Mouse (Mus musculus) forebrain, embryonic 10.5 days (tissue): ENCODE measurements around the gene Stmn3. TPM values are rescaled to one million over a fixed set of nuclear protein-coding genes. Genes with fewer than 3 reads are reported as not detected.

ENCODE experiments used
- DNase-seq: peaks from one replicate; pipeline ENCODE4 v3.0.0-alpha.2; 2017; ENCODE audit warnings: low spot score; ENCODE audit errors: extremely low spot score
- H3K27ac ChIP-seq: fragments of 300-500 bp; sonication (generic); 2 replicates; pipeline ENCODE4 v1.5.1; 2016; ENCODE audit warnings: mild to moderate bottlenecking
- H3K27me3 ChIP-seq: fragments of 300-500 bp; sonication (generic); 2 replicates; pipeline ENCODE4 v1.6.1; 2016; ENCODE audit warnings: mild to moderate bottlenecking; ENCODE audit not compliant: poor library complexity, severe bottlenecking
- H3K36me3 ChIP-seq: fragments of 300-500 bp; sonication (generic); replicated peaks from 2 replicates; pipeline ENCODE4 v1.6.1; 2016; ENCODE audit warnings: mild to moderate bottlenecking, moderate library complexity
- H3K4me1 ChIP-seq: fragments of 300-500 bp; sonication (generic); 2 replicates; pipeline ENCODE4 v1.6.1; 2016
- H3K4me3 ChIP-seq: fragments of 300-500 bp; sonication (generic); 2 replicates; pipeline ENCODE4 v1.5.1; 2016; ENCODE audit warnings: mild to moderate bottlenecking, moderate library complexity
- H3K9me3 ChIP-seq: fragments of 300-500 bp; sonication (generic); 2 replicates; pipeline ENCODE4 v1.6.1; 2016; ENCODE audit warnings: mild to moderate bottlenecking, moderate library complexity
- WGBS: fragments of 180-500 bp; shearing (Covaris S2); methylation state at CpG from one replicate; pipeline ENCODE4 v1.1.7; 2016; 5-methylcytosine and 5-hydroxymethylcytosine counted together
- polyA plus RNA-seq: library from polyadenylated mRNA; unstranded; fragments of >200 nt; fragmentation: Nextera tagmentation; extraction: Ambion mirVana; gene quantifications from 2 replicates; pipeline ENCODE4 v1.2.1, GENCODE M21; 2016

Gene Stmn3
- 56.4 and 76.0 TPM in 2 replicates for polyA plus RNA-seq

- 7% methylated on average over 23 of the region's 23 CpGs for WGBS
- H3K4me1 ChIP-seq: peaks cover 24% of the 10 kb centered on the region
- H3K27me3 ChIP-seq: peaks cover 50% of the 10 kb centered on the region
- H3K27ac ChIP-seq: peak within 1 kb of the TSS; percentile 87
- H3K36me3 ChIP-seq: no peaks in the 10 kb centered on the region
- DNase-seq: peak; percentile 73
- H3K9me3 ChIP-seq: no peaks in the 10 kb centered on the region
- peak within 1 kb of the TSS; percentile 71 for H3K4me3 ChIP-seq
These were observed at the start of gene Stmn3 for GRCm38 (mm10) chr2:181314080-181314810. Gene Stmn3 (minus strand): TSS chr2:181314500.

- H3K9me3 ChIP-seq: no peaks in the 10 kb centered on the region
- peak overlapping the region; percentile 95 for H3K27ac ChIP-seq
- DNase-seq: no peak
- peaks cover 65% of the 10 kb centered on the region for H3K36me3 ChIP-seq
- no peaks in the 10 kb centered on the region for H3K27me3 ChIP-seq
- 77% methylated on average over 3 of the region's 3 CpGs for WGBS
- H3K4me1 ChIP-seq: peaks cover 45% of the 10 kb centered on the region
- peak overlapping the region; percentile 92 for H3K4me3 ChIP-seq
These were observed 49.6 kb upstream of the Stmn3 start for GRCm38 (mm10) chr2:181363946-181364345.

GRCm38 (mm10) chr2:181356780-181357179 lies 42.5 kb upstream of the Stmn3 start:
- Histone ChIP-seq H3K36me3 (peaks cover 100% of the 10 kb centered on the region), H3K4me1 (no peaks in the 10 kb centered on the region), H3K4me3 (no peak overlapping the region), H3K9me3 (no peaks in the 10 kb centered on the region), H3K27me3 (no peaks in the 10 kb centered on the region), H3K27ac (no peak overlapping the region)
- 90% methylated on average over 3 of the region's 3 CpGs for WGBS
- DNase-seq: no peak

DNA sequence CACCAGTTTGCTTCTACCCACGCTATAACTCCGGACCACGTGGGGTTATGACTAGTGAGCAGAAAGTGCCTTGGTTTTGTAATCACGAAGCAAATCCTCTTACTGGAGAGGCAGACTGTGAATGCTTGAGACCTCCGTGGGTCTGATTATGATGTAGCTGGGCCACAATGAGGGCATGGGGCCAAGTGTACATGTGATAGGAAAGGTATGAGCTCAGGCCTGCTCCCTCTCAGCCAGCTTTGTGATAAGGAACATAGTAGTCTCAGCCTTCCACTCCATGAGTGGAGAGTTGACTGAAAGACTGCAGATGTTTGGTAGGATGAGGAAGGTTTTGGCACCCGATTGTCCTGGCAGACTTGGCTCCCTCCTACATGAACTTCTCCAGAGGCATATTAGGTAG lies 28.5 kb upstream of the Stmn3 start:
- whole genome bisulfite sequencing: 92% methylated on average over 6 of the region's 6 CpGs
- Histone ChIP-seq H3K27ac (no peak overlapping the region), H3K27me3 (no peaks in the 10 kb centered on the region), H3K4me3 (no peak overlapping the region), H3K9me3 (no peaks in the 10 kb centered on the region), H3K4me1 (no peaks in the 10 kb centered on the region), H3K36me3 (peaks cover 98% of the 10 kb centered on the region)
- no peak for DNase-seq

- peaks cover 98% of the 10 kb centered on the region for H3K36me3 ChIP-seq
- H3K27ac ChIP-seq: no peak overlapping the region
- H3K4me1 ChIP-seq: no peaks in the 10 kb centered on the region
- H3K9me3 ChIP-seq: no peaks in the 10 kb centered on the region
- H3K27me3 ChIP-seq: no peaks in the 10 kb centered on the region
- WGBS: 90% methylated on average over 4 of the region's 4 CpGs
- H3K4me3 ChIP-seq: no peak overlapping the region
- no peak for DNase-seq
These were observed 26.1 kb upstream of the Stmn3 start for GRCm38 (mm10) chr2:181340426-181340825.

- 69% methylated on average over 3 of the region's 3 CpGs for WGBS
- DNase-seq: peak; percentile 46
- no peaks in the 10 kb centered on the region for H3K27me3 ChIP-seq
- no peaks in the 10 kb centered on the region for H3K4me1 ChIP-seq
- H3K36me3 ChIP-seq: peaks cover 92% of the 10 kb centered on the region
- no peak overlapping the region for H3K4me3 ChIP-seq
- H3K27ac ChIP-seq: no peak overlapping the region
- no peaks in the 10 kb centered on the region for H3K9me3 ChIP-seq
These were observed 19.7 kb upstream of the Stmn3 start for GRCm38 (mm10) chr2:181334023-181334422.

DNA sequence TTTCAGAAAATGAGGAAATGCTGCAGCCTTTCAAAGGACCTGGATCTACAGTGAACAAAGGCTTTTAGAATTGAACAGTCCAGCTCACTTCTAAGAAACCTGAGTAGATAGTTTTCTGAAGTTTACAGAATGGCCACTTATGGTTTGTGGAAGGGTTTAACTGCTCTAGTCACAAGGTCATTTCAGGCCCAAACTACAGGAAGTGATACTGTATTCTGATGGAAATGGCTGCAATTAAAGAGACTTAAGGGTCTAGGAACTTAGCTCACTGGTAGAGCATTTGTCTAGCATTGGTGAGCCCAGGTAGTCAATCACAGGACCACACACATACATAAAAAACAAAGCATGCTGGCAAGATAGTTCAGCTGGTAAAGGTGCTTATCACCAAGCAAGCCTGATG lies 18.2 kb upstream of the Stmn3 start:
- Histone ChIP-seq H3K36me3 (peaks cover 93% of the 10 kb centered on the region), H3K27me3 (no peaks in the 10 kb centered on the region), H3K4me3 (no peak overlapping the region), H3K4me1 (no peaks in the 10 kb centered on the region), H3K27ac (no peak overlapping the region), H3K9me3 (no peaks in the 10 kb centered on the region)
- no peak for DNase-seq

GRCm38 (mm10) chr2:181326098-181326497 lies 11.8 kb upstream of the Stmn3 start:
- Histone ChIP-seq H3K4me1 (no peaks in the 10 kb centered on the region), H3K4me3 (no peak overlapping the region), H3K36me3 (peaks cover 93% of the 10 kb centered on the region), H3K9me3 (no peaks in the 10 kb centered on the region), H3K27me3 (no peaks in the 10 kb centered on the region), H3K27ac (no peak overlapping the region)
- DNase-seq: no peak
- WGBS: 92% methylated on average over 2 of the region's 2 CpGs

DNA sequence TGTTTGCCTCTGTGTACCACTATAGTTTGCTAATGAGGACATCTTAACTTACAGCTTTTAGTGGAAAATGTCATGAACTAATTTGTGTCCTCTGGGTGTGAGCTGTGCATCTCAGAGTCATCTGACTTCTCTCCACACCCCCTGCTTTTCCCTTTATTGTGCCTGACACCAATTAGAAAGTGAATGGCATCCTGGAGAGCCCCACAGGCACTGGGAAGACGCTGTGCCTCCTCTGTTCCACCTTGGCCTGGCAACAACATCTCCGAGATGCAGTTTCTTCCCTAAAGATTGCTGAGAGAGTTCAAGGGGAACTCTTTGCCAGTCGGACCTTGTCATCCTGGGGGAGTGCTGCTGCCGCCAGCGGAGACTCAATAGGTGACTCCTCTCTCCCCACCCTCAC lies 7.8 kb upstream of the Stmn3 start:
- no peaks in the 10 kb centered on the region for H3K9me3 ChIP-seq
- no peak for DNase-seq
- H3K4me3 ChIP-seq: no peak overlapping the region
- H3K4me1 ChIP-seq: peaks cover 16% of the 10 kb centered on the region
- no peak overlapping the region for H3K27ac ChIP-seq
- peaks cover 58% of the 10 kb centered on the region for H3K36me3 ChIP-seq
- WGBS: 79% methylated on average over 5 of the region's 5 CpGs
- H3K27me3 ChIP-seq: no peaks in the 10 kb centered on the region

DNA sequence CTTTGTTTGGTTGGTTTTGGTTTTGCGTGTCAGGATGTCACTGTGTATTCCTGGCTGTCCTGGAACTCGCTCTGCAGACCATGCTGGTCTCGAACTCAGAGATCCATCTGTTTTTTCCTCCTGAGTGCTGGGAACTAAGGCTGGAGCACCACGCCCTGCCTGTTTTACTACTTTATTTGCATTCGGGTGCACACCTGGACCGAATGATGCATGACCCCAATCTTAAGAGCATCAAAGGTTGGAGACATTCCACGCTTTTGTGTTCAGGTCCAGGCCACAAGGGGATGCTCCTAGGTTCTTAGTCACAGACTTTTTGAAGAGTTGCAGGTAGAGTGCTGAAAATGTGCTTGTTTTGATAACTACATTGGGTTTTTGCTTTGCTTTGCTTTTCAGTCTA lies 5.8 kb upstream of the Stmn3 start:
- Histone ChIP-seq H3K27me3 (peaks cover 16% of the 10 kb centered on the region), H3K9me3 (no peaks in the 10 kb centered on the region), H3K4me1 (peaks cover 16% of the 10 kb centered on the region), H3K27ac (peak overlapping the region; percentile 90), H3K36me3 (peaks cover 38% of the 10 kb centered on the region), H3K4me3 (peak overlapping the region; percentile 68)
- WGBS: 17% methylated on average over 7 of the region's 7 CpGs
- no peak for DNase-seq

DNA sequence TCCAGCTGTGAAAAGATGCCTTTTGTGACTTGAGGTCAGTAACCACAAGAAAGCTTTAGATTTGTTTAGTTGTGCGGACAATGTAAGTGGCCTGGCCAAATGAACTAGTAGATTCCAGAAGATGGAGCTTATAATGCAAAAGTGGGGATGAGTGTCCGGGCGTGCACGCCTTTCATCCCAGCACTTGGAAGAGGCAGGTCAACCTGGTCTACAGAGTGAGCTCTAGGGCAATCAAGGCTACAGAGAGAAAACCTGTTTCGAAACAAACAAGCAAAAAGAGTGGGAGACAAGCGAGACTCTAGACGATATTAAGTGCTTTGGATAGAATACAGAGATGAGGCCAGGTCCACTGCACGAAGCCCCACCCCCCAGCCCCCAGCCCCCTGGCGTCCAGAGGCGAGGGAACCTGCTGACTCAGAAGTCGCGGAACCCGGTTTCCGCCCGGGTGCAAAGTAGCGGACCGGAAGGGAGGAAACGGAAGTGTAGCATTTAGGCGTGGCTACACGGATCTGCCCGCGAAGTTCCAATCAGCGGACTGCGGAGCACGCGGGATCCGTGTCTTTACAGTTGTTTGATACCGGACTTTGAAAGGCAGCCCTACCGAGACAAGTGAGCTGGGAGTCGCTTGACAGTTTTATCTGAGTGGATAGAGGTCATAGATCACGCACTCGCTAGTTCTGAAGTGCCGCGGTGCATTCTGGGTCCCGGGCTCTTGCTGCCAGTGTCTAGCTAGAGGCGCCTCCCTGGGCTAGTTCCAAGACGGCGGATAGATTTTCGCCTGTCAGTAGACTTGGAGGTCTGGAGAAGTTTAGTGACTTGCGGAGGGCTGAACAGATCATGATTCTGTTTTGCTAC lies 5.2 kb upstream of the Stmn3 start, which contains the start of gene Rtel1:
Gene Rtel1, plus strand, starts transcription at position 492 of the 855 bp plus-strand sequence.
- DNase-seq: peak; percentile 91
- Histone ChIP-seq H3K9me3 (no peaks in the 10 kb centered on the region), H3K36me3 (peaks cover 31% of the 10 kb centered on the region), H3K27ac (peak within 1 kb of the TSS; percentile 90), H3K4me1 (peaks cover 18% of the 10 kb centered on the region), H3K27me3 (peaks cover 22% of the 10 kb centered on the region), H3K4me3 (peak within 1 kb of the TSS; percentile 68)
- WGBS: 6% methylated on average over 40 of the region's 40 CpGs

- peaks cover 56% of the 10 kb centered on the region for H3K27me3 ChIP-seq
- H3K27ac ChIP-seq: peak overlapping the region; percentile 87
- WGBS: 1% methylated on average over 35 of the region's 35 CpGs
- no peaks in the 10 kb centered on the region for H3K9me3 ChIP-seq
- DNase-seq: peak; percentile 30
- H3K36me3 ChIP-seq: peaks cover 5% of the 10 kb centered on the region
- peak overlapping the region; percentile 71 for H3K4me3 ChIP-seq
- H3K4me1 ChIP-seq: peaks cover 20% of the 10 kb centered on the region
These were observed 788 bp downstream of the Stmn3 start for GRCm38 (mm10) chr2:181313344-181314079.
